Mouse (Mus musculus) retina, embryonic 14.5 days (tissue): ENCODE results near the gene Upp2.

Experiments used
- DNase-seq: peaks from one replicate; pipeline ENCODE4 v3.0.0-alpha.2; 2015; ENCODE audit warnings: low spot score

Upp2 gene

DNA sequence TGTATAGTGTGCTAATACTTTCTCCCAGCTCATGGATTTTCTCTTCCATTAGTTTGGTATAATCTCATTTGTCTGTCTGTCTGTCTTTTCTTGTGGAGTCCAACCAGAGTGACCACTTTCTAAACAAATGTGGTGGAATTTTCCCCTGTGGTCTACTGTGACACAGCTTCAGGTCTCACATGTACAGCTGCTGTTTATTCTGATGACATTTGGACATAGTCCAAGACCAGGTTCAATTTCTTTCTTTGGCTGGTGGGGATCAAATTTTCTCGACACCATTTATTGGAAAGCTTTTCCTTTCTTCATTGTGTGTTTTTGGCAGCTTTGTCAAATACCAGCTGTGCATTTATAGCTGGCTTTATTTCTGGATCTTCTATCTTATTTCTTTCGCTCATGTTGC is 191.0 kb downstream of the Upp2 start:
- DNase-seq = no peak

DNA sequence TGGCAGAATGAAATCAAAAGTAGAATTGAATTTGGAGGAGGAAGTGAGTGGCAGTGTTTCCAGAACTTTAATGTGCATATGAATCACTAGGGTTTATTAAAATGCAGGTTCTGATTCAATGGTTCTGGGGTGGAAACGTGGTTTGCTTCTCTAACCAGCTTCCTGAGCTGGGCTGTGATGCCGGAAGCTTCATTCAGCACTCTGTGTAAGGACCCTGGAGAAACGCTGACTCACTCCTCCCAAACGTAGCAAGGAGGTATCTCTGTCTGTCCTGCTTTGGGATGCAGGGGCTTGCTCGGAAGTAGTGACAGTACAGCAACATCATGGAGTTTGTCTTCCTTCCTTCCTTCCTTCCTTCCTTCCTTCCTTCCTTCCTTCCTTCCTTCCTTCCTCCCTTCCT is 192.6 kb downstream of the Upp2 start:
- no peak for DNase-seq

DNA sequence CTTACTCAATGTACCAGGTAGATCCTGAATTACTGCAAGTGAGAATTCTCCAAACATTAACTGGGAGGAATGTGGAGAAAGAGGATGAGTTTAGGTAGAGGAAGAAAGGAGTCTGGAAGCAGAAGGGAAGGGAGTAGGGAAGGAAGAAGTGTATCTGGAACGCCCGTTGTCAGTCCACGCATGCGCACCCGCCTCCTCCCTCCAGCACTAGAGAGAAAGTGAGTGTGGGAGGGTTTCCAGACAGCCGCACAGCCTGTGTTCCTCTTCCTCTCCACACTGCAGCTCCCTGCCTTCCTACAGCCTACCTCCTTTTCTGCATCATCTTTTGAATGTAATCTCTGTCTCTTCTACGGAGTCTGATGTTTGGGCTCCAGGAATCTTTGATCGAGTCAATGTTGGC is 198.0 kb downstream of the Upp2 start:
- DNase-seq = no peak

DNA sequence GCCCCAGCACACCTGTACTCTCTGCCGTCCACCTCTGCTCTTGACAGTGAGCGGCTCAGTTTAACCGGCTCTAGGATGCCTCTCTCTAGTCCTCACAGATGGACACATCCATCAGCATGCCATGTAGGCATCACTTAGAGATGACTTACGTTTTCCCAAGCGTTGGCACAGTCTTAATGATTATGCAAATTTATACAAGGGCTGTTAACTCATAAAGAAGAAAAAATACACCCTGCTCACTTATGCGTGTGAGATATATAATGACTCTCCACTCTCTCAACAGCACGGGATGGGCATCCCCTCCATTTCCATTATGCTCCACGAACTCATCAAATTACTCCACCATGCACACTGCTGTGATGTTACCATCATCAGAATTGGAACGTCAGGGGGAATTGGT is 206.7 kb downstream of the Upp2 start:
- DNase-seq = no peak

DNA sequence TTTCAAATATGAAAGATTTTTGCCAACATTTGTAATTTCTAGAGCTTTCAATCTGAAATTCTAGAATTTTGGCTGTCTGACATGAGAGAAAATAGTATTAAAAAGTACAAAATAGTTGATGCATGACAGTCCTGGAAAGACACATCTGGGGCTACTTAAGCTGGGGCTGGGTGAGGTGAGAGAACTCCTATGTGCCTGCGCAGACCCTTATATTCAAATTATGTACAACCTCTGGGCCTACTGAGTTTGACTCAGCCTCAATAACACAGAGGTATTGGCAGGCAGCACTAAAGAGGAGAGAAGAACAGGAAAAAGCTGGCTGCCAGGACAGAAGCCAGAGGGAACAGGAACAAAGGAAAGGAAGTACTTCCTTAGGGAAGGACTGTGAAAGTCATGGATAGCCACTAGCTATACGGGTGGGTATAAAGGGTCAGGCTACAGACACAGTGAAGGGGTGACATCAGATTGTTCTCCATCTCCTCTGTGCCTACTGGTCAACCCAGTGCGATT is 211.9 kb downstream of the Upp2 start:
- no peak for DNase-seq

DNA sequence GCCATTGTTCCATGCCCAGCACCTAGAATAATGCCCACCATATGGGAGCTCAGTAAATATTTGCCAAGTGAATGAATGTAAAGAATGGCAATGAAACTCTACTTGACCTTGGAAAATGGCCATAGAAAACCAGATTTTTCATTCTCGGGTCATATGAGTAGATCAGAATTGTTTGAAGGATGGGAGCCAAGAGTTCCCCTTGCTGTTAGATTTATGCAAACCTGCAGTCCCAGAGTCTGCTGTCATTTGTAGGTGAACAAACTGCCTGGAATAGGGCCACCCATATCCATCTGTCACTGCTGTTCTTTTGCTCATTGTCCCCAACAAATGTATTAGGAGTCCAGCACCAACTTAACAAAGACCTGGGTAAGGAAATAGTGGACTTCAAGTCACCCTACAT is 216.4 kb downstream of the Upp2 start:
- DNase-seq = no peak

DNA sequence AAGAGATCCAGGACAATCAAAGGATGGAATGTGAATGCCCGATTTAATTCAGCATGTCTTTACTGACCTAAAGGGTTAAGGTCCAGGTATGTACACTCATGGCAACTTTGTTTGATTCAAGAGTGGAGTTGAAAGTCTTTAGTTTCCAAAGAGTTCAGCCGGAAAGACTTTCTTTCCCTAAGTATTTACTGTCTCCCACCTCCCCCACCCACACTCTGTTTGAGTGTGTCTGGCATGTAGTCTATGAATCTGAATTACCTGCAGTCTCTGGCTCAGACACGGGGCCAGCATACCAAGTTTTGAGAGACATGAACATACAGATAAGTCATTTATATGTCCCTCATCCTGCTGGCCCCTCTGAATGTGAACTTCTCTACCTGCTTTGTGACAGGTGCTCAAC is 219.1 kb downstream of the Upp2 start:
- no peak for DNase-seq

DNA sequence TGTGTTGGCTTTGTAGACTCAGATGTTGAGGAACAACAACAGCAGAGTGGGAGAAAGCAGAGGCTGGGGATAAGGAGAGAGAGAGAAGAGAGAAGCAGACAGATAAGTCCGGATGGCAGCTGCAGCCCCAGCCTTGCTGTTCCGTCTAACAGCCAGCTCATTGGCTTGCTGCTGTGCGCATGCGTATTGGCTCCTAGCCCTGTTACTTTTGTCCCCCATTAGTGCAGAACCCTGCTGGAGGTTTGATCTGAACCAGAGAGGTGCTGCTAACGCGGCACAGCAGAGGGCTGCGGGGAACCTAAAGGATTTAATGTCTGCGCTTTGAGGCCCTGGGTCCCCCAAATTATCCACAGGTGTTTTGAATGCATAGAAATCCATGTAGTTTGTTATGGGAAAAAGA is 219.6 kb downstream of the Upp2 start:
- DNase-seq = peak; percentile 58

DNA sequence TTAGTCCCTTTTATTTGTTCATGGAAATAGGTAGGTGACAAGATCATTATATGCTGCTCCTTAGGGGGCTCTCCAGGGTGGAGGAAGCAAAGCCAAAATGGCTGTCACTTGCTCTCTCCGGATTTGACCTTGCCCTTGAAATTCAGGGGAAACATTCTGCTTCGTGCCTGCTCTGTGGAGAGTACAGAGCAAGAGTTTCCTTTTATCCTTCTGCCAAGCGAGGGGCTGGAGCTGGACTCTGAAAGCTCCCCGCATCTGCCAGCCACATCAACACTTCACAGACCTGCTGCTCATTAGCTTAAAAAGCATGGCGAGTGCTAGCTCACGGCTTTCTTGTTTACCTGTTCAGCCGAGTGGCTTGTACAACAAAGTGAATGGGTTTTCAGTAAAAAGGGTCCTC is 220.3 kb downstream of the Upp2 start:
- DNase-seq = no peak

DNA sequence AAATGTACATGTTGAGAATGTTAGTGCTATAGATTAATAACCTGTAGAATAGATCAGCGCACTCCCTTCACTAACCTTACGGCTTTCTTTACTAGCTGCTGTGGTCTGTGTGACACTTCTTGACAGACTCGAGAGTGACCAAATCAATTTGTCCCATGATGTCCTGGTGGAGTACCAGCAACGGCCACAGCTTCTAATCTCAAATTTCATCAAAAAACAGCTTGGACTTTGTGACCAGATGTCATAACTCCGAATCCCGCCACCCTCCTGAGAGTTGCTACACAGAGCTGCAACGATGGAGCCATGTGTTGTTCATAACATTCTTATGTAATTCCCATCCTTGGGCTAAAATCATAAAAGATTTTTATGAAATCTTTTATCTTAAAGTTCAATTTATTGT is 222.8 kb downstream of the Upp2 start:
- no peak for DNase-seq

DNA sequence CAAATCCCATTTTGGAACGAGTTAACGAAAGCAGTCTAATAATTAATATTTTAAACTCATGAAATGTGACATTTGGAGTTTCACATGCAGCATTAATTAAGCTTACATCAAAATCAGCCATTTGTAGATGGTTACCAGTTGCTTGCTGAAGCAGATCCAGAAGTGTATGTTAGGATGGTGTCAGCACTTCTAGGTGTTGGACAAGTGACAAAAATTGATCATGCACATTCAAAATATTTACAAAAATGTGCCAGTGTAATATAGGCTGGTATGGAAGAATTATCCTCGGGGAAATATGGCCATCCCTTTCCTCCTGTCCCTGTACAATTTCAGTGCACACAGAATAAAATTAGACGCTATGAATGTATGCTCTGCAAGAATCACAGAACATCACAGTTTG is 223.3 kb downstream of the Upp2 start:
- DNase-seq = no peak

DNA sequence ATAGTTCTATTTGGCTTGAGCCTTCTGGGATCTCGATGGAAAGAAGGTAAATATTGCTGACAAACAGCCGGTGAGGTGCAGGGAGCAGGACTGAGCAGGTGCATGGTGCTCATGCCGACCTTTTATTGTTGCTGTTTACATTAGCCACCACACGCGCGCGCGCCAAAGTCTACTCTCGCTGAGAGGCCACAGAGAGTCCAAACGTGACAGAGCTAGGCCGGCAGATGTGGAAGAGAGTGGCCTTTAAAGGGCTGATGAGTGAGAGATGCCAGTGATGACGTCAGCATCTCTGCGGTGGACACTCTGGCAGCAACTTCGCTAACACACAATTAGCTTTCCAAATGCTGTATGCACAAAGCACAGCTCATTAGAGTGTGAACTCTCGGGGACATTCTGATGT is 227.4 kb downstream of the Upp2 start:
- DNase-seq = no peak

DNA sequence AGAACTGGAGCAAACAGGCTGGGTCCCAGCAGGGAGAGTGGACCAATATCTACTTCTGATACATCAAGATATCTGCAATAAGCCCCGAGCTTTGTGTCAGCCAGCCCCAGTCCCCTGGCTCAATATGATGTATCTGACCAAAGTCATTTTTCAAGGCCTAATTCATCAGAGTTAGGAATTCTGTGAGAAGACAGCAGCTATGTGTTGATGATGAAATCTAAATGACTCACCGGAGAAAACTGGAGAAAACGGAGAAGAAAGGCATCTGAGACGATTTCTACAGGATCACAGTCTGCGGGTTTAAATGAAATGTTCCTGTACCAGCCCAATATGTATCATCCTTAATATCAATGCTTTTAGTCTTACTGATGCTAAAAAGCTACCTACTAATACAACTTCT is 228.3 kb downstream of the Upp2 start:
- no peak for DNase-seq

DNA sequence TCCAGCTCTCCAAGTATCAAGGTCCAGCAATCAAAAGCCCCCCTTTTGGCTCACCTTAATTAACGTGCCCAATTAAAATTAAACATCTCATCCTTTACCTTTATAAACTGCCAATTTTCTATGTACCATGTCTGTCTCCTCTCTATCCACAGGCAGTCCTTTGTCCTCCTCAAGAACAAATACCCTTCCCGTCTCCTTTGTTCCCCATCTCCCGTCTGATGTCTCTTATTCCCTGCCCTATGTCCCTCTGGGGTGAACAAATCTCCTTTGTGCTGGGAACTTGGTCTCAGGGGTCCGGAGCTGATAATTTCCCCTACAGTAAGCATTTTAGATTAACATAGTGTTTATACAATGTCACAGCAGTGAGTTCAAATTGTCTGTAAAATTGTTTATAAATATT is 230.4 kb downstream of the Upp2 start:
- no peak for DNase-seq

DNA sequence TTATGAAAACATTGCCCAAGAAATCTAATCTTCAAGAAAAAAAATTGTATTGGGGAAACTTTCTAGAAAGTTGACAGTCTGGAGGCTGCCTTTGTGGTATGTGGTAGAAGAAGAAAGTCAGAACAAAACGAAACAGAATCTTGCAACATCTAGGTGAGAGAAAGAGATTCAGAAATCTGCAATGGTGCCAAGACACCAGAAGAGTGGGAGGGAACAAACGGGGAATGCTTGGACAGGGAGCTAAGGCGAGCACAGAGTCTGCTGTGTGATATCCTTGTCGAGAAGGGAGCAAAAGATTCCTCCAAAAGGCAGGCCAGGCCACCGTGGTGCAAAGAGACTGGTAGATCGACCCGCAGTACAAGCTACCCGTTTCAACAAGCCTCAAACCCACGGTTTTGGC is 232.0 kb downstream of the Upp2 start:
- DNase-seq = no peak

DNA sequence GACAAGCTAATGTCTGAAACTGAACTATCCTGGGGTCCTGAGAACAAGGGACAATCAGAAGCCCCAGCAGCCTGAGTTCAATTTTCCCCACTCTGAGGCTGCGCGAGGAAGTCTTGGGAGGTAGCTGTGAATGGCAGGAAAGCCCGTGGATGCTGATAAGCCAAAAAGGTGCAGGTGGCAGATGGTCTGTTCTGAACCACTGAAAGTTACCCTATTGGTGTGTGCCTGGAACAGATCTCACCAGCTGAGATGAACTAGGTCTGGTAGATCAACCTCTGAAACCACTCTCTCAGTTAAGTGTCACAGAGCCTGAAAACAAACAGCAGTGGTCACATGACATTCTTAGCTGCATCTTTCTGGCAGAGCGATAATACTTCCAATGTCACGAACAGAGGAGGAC is 232.5 kb downstream of the Upp2 start:
- DNase-seq = no peak

DNA sequence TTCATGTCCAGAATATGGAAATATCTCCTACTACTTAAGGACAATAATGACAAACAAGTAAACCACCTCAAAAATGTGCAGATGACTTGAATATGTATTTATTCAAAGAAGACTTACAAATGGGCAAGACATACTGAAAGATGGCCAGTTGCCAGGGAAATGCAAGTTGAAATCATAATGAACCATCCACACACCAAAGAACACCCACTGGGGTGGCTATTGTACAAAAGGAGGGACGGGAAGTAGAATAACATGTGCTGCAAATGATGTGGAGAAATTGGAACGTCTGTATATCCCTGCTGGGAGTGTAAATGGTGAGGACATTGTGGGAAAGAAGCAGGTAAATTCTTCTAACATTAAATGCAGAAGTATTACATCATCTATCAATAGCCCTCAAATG is 245.8 kb downstream of the Upp2 start:
- no peak for DNase-seq

DNA sequence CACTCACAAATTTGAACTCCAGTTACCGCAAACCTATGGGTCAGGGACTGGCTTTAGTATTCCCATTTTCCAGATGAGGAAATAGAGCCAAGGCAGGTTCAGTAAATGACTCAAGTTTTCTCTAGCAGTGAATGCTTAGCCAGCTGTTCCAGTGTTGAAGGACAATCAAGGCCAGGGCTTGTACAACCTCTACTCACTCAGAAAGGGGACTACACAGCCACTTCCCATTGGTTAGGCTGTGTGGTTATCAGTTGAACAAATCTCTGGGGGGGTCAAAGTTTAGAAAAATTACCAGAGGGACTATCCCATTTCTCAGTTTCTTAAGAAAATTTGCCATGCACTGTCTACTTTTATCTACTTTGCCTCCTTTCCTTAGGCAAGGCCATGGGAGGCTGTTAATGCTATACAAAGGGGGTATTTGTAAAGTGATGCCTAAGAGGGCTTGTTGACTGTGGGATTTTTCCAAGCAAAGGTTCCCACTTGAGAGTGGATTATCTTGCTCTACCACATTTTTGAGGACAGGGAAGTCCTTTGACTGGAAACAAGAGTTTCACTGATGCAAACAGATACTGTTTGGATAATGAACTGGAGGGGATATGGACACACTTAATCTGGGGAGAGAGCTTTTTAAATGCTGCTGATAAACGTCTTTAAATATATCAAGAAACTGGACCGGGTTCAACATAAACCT is 262.0 kb downstream of the Upp2 start:
- DNase-seq = no peak

DNA sequence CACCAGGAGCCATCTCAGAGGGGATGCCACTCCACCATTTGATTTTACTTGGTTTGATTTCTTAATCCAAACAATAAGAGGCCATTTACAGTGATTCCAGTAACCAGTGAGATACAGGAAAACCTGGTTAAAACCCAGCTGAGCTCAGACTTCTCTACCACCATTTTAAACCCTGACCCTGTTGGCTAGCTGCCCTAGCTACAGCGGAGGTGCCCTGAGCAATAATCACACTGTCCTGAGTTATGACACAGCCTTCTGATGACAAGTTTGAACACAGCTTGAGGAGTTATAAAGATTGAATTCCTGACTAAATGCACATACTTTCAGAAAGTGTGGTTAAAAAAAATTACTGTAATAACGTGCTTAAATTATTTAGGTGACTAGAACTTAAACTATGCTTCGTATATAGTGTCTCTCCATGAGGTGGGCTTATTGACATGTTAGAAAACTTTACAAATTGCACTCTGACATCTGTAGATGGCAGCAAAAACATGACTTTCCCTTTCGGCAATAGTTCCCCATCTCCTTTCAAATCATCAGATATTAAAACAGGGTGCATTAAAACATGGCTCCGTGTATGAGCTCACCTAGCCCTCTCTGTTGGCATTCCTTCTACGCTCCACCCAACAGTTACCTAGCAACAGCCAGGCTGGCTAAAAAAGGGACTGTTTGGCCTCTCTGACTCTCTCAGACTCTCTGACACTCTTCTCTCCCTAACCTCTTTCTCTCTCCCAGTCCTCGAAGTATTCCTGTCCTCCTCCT is 263.1 kb downstream of the Upp2 start:
- peak; percentile 23 for DNase-seq

DNA sequence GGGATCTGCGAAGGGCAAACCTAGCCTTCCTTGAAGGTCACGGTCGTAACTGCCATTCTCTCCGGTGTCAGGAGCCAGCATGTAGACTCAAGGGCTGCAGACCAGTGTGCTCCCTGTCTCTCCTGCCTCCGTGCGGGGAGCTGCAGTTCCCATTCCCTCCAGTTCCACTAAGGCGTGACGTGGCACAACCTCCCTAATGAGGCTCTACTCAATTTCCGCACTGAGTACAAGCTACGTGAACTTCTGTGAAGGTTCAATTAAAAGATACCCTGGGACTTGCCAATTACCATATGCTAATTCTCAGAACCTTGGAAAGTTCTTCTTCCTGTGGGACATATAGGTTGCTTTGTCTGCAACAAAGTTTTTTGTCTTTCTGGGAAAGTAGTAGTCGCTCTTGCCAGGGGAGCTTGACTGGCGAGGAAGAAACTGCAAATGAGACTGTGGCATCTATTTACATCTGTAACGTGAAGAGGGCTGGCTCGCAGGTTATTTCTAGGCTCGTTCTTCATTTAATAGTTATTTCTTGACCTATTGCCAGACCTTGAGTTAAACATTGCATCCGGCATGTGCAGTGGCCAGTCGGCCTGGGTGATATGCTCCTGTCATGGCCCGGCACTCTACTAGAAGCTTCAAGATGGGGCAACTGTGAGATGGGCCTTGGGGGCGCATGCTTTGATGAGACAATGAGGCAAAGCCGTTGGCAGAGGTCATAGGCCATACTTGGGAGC is 265.3 kb downstream of the Upp2 start:
- DNase-seq = no peak

DNA sequence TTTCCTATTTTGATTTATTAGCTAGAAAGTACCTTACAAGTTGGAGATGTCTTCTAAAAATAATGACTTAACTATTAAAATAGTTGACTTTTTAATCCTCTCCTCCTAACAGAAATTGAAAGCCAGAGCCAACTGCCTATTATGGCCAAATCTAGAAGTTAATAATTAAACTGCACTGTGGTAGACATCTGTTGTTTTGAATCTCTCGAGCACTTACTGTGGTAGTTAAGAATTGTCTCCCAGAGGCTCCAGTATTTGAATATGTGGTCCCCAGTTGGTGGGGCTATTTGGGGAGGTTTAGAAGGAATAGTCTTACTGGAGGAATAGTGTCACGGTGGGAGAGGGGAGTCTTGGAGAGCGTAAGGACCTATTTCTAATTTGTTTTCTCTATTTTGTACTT is 273.9 kb downstream of the Upp2 start:
- DNase-seq = no peak

DNA sequence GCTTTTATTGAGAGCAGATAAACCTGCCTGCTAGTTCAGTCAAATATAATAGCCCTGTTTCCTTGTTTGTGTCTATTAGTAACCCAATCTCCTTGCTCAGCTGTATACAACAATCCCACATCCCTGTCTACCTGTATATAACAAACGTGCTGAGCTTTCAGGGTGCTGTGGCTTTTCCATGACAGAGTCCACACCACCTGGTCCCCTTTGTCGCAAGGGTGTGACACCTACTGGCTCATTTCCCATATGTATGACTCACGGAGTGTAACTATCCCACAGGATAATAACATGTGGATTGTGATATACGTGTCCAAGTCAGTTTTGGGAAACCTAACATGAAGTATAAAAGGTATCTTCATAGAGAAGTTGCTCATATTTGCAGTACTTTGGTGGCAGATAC is 275.3 kb downstream of the Upp2 start:
- DNase-seq = no peak
